Mouse (Mus musculus): ENCODE measurements at regions not wholly inside any gene's neighbourhood (a gene's known extent, or its start where the extent isn't known, plus 50 kb on each side); places are given as distances from the start of the nearest gene placed in this dataset.

DNA sequence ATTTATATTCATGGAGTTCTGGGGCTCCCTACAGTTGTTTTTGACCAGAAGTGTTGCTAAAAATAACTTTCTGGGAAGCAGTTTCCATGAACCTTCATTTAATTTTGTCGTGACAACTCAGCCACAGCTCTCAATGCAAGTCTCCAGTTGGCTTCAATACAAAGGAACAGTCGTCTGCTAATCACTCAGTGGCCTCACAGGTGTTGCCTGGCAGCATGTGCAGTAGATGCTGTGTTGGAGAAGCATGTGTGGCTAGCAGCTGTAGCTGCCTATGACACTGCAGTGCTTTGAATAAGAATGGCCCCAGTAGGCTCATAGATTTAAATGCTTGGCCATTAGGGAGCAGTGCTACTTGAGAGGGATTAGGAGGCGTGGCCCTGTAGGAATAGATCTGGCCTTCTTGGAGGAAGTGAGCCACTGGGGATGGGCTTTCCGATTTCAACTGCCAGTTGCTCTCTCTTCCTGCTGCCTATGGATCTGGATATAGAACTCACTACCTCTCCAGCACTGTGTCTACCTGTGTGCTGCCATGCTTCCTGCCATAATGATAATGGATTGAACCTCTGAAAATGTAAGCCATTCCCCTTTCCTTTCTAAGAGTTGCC is 428.5 kb upstream of the Prickle1 start:
- Histone ChIP-seq H3K4me3 (ENCODE audit: low read depth, low read length) (no peak overlapping the region), H3K27ac (ENCODE audit: insufficient read depth, low read length) (no peak overlapping the region), H3K9me3 (replicated peaks; ENCODE audit: control insufficient read depth, insufficient read depth, low read length, poor library complexity, severe bottlenecking) (no peaks in the 10 kb centered on the region), H3K27me3 (ENCODE audit: control insufficient read depth, insufficient read depth, low read length, poor library complexity, severe bottlenecking) (no peaks in the 10 kb centered on the region), H3K4me1 (ENCODE audit: control insufficient read depth, insufficient read depth, low read length) (no peaks in the 10 kb centered on the region), H3K9ac (ENCODE audit: low read depth, poor library complexity, severe bottlenecking) (no peak overlapping the region), H3K36me3 (ENCODE audit: control insufficient read depth, insufficient read depth, low read length, poor library complexity, severe bottlenecking) (no peaks in the 10 kb centered on the region)
- TF ChIP-seq CTCF (IDR thresholded peaks at IDR 0.05; ENCODE audit: low read depth, low read length) (no peak), POLR2A (IDR thresholded peaks at IDR 0.05; ENCODE audit: insufficient read depth, low read length) (no peak), EP300 (IDR thresholded peaks at IDR 0.05; ENCODE audit: insufficient read depth, low read depth, low read length) (no peak)

DNA sequence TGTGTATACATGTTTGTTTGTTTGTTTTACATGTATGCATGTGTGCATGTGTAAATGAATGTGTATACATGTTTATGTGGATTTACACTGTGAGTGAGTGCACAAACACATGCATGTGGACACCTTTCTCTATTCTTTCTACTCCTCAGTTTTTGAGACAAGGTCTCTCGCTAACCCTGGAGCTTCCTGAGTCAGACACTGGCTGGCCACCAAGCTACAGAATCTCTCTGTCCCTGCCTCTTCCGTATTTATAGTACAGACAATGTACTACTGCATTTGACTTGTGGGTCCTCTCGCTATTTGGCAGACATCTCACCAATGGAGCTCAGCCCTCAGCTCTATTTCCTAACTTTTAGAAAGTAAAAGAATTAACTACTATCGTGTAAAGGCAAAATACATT is 427.8 kb upstream of the Prickle1 start:
- Histone ChIP-seq H3K27me3 (ENCODE audit: control insufficient read depth, insufficient read depth, low read length, poor library complexity, severe bottlenecking) (no peaks in the 10 kb centered on the region), H3K4me1 (ENCODE audit: control insufficient read depth, insufficient read depth, low read length) (no peaks in the 10 kb centered on the region), H3K36me3 (ENCODE audit: control insufficient read depth, insufficient read depth, low read length, poor library complexity, severe bottlenecking) (no peaks in the 10 kb centered on the region), H3K27ac (ENCODE audit: insufficient read depth, low read length) (no peak overlapping the region), H3K9me3 (replicated peaks; ENCODE audit: control insufficient read depth, insufficient read depth, low read length, poor library complexity, severe bottlenecking) (no peaks in the 10 kb centered on the region), H3K9ac (ENCODE audit: low read depth, poor library complexity, severe bottlenecking) (no peak overlapping the region), H3K4me3 (ENCODE audit: low read depth, low read length) (no peak overlapping the region)
- no peak for TF ChIP-seq POLR2A (IDR thresholded peaks at IDR 0.05; ENCODE audit: insufficient read depth, low read length)
- no peak for TF ChIP-seq CTCF (IDR thresholded peaks at IDR 0.05; ENCODE audit: low read depth, low read length)

DNA sequence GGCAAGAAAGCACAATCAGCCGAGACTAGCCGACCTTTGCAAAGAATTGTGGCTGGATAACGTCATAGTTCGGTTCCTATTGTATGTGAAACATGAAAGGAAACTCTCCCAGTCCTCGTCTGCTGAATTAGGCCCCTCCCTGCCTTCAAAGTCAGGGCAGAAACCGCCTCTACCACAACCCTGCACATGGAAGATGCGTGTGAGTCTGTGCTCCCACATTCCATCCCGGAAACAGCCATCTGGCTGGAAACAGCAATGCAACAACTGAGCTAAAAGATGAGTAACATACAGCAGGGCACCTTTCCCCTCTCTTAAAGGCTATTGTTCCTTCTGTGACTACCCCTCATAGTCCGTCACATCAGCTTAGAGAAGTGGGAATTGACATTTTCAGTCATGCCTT is 422.1 kb upstream of the Prickle1 start:
- Histone ChIP-seq H3K27me3 (ENCODE audit: control insufficient read depth, insufficient read depth, low read length, poor library complexity, severe bottlenecking) (no peaks in the 10 kb centered on the region), H3K27ac (ENCODE audit: insufficient read depth, low read length) (no peak overlapping the region), H3K9me3 (replicated peaks; ENCODE audit: control insufficient read depth, insufficient read depth, low read length, poor library complexity, severe bottlenecking) (no peaks in the 10 kb centered on the region), H3K4me3 (ENCODE audit: low read depth, low read length) (no peak overlapping the region), H3K9ac (ENCODE audit: low read depth, poor library complexity, severe bottlenecking) (no peak overlapping the region), H3K36me3 (ENCODE audit: control insufficient read depth, insufficient read depth, low read length, poor library complexity, severe bottlenecking) (no peaks in the 10 kb centered on the region), H3K4me1 (ENCODE audit: control insufficient read depth, insufficient read depth, low read length) (no peaks in the 10 kb centered on the region)
- no peak for TF ChIP-seq POLR2A (IDR thresholded peaks at IDR 0.05; ENCODE audit: insufficient read depth, low read length)
- no peak for TF ChIP-seq EP300 (IDR thresholded peaks at IDR 0.05; ENCODE audit: insufficient read depth, low read depth, low read length)
- TF ChIP-seq CTCF (IDR thresholded peaks at IDR 0.05; ENCODE audit: low read depth, low read length): no peak

DNA sequence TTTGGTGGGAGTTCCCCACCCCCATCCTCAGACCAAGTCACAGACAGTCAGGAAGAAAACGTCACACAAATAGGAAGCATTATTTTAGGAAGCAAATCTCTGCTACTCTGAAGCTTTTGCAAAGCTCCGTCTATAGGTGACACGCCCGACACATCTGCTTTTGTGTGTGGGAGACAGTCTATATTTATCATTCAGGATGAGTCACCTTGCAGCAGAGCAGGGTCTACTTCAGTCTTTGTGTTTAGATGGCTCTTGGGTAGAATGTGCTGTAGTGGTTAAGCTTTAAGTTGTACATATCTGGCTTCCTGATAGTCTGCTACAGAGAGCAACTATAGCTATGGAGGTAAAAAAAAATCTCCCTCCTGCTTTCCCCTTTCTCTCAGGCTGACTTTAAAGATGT is 415.8 kb upstream of the Prickle1 start:
- Histone ChIP-seq H3K27ac (ENCODE audit: insufficient read depth, low read length) (no peak overlapping the region), H3K4me3 (ENCODE audit: low read depth, low read length) (no peak overlapping the region), H3K4me1 (ENCODE audit: control insufficient read depth, insufficient read depth, low read length) (no peaks in the 10 kb centered on the region), H3K27me3 (ENCODE audit: control insufficient read depth, insufficient read depth, low read length, poor library complexity, severe bottlenecking) (no peaks in the 10 kb centered on the region), H3K9me3 (replicated peaks; ENCODE audit: control insufficient read depth, insufficient read depth, low read length, poor library complexity, severe bottlenecking) (no peaks in the 10 kb centered on the region), H3K9ac (ENCODE audit: low read depth, poor library complexity, severe bottlenecking) (no peak overlapping the region), H3K36me3 (ENCODE audit: control insufficient read depth, insufficient read depth, low read length, poor library complexity, severe bottlenecking) (no peaks in the 10 kb centered on the region)
- no peak for TF ChIP-seq EP300 (IDR thresholded peaks at IDR 0.05; ENCODE audit: insufficient read depth, low read depth, low read length)
- no peak for TF ChIP-seq CTCF (IDR thresholded peaks at IDR 0.05; ENCODE audit: low read depth, low read length)
- no peak for TF ChIP-seq POLR2A (IDR thresholded peaks at IDR 0.05; ENCODE audit: insufficient read depth, low read length)

DNA sequence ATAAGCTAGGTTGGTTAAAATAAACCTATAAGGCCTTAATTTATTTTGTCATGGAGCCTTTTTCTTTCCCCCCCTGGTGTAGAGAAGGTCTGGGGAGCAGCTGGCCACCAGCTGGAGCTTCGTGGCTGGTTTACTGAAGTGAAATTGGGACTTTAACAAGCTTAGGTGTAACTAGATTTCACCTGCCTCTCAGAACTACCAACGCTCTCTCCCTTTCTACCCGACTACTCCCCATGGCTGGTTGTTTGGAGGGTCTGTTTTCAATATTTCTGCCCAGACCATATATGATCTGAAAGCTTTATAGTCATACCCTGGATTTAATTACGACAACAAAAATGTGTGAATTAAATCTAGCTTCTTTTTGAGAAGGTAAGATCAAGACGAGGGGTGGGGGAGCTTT is 410.4 kb upstream of the Prickle1 start:
- H3K9ac ChIP-seq (ENCODE audit: low read depth, poor library complexity, severe bottlenecking): no peak overlapping the region
- no peak overlapping the region for H3K4me3 ChIP-seq (ENCODE audit: low read depth, low read length)
- no peaks in the 10 kb centered on the region for H3K9me3 ChIP-seq (replicated peaks; ENCODE audit: control insufficient read depth, insufficient read depth, low read length, poor library complexity, severe bottlenecking)
- H3K36me3 ChIP-seq (ENCODE audit: control insufficient read depth, insufficient read depth, low read length, poor library complexity, severe bottlenecking): no peaks in the 10 kb centered on the region
- no peaks in the 10 kb centered on the region for H3K27me3 ChIP-seq (ENCODE audit: control insufficient read depth, insufficient read depth, low read length, poor library complexity, severe bottlenecking)
- H3K4me1 ChIP-seq (ENCODE audit: control insufficient read depth, insufficient read depth, low read length): no peaks in the 10 kb centered on the region
- TF ChIP-seq EP300 (IDR thresholded peaks at IDR 0.05; ENCODE audit: insufficient read depth, low read depth, low read length): no peak
- TF ChIP-seq CTCF (IDR thresholded peaks at IDR 0.05; ENCODE audit: low read depth, low read length): no peak
- no peak for TF ChIP-seq POLR2A (IDR thresholded peaks at IDR 0.05; ENCODE audit: insufficient read depth, low read length)
- no peak overlapping the region for H3K27ac ChIP-seq (ENCODE audit: insufficient read depth, low read length)

DNA sequence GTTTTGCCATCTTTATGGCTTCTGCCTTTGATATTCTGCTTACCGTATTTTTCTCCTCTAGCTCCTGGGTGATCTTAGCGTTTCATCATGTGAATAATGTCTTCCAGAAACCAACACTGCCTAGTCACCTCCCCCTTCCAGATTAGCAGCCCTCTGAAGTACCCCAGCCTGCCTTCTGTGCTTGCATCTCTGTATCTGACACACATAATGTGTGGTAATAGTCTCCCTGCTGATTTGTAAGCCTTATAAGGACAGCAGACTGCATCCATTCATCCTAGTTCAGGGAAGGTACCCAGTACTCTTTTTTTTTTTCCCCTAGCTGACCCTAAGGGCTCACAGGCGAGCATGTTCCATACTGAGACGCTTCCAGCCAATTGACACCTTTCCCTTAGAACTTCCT is 409.2 kb upstream of the Prickle1 start:
- H3K36me3 ChIP-seq (ENCODE audit: control insufficient read depth, insufficient read depth, low read length, poor library complexity, severe bottlenecking): no peaks in the 10 kb centered on the region
- TF ChIP-seq POLR2A (IDR thresholded peaks at IDR 0.05; ENCODE audit: insufficient read depth, low read length): no peak
- TF ChIP-seq CTCF (IDR thresholded peaks at IDR 0.05; ENCODE audit: low read depth, low read length): no peak
- no peak for TF ChIP-seq EP300 (IDR thresholded peaks at IDR 0.05; ENCODE audit: insufficient read depth, low read depth, low read length)
- H3K27me3 ChIP-seq (ENCODE audit: control insufficient read depth, insufficient read depth, low read length, poor library complexity, severe bottlenecking): no peaks in the 10 kb centered on the region
- H3K9me3 ChIP-seq (replicated peaks; ENCODE audit: control insufficient read depth, insufficient read depth, low read length, poor library complexity, severe bottlenecking): no peaks in the 10 kb centered on the region
- no peaks in the 10 kb centered on the region for H3K4me1 ChIP-seq (ENCODE audit: control insufficient read depth, insufficient read depth, low read length)
- H3K9ac ChIP-seq (ENCODE audit: low read depth, poor library complexity, severe bottlenecking): no peak overlapping the region
- no peak overlapping the region for H3K4me3 ChIP-seq (ENCODE audit: low read depth, low read length)
- no peak overlapping the region for H3K27ac ChIP-seq (ENCODE audit: insufficient read depth, low read length)
